Mouse (Mus musculus): ENCODE data around the gene BC004004. TPM values are rescaled to one million over a fixed set of nuclear protein-coding genes. Genes with fewer than 3 reads are reported as not detected.
A peak's percentile ranks its signal among the peaks of the same experiment; 100 is the strongest.
"Not testable (repeated sequence)": the region's sequence is repeated elsewhere in the genome, so short reads cannot be mapped to it uniquely, and the experiment has no call there.

Gene BC004004
- total RNA-seq (2021) = 10 to 100 TPM; 84.9 to 94.4 TPM
- long read RNA-seq, transcript BC004004-201 (9 exons, 2,812 nt) = major isoform, 41 of 49 reads
- long read RNA-seq, partial matches to known transcripts = 2 of 49 reads
- long read RNA-seq, other reads (novel, unspliced or antisense) = 6 of 49 reads

GRCm38 (mm10) chr17:29268682-29269348, at the start of gene BC004004:
BC004004 (plus strand) TSS chr17:29268788.
- peak; percentile 93 to 96 for DNase-seq (ENCODE audit: low spot score in 2 of 2)

GRCm38 (mm10) chr17:29220631-29221030, 48.0 kb upstream of the BC004004 start:
- no peak for DNase-seq (ENCODE audit: low spot score in 2 of 2)

- no peak for DNase-seq (ENCODE audit: low spot score in 2 of 2)
Measured at GRCm38 (mm10) chr17:29231109-29231508, 37.5 kb upstream of the BC004004 start.

- DNase-seq (ENCODE audit: low spot score in 2 of 2) = no peak
Measured at GRCm38 (mm10) chr17:29236111-29236510, 32.5 kb upstream of the BC004004 start.

GRCm38 (mm10) chr17:29237267-29237771, 31.3 kb upstream of the BC004004 start:
- no peak for DNase-seq (ENCODE audit: low spot score in 2 of 2)

DNA sequence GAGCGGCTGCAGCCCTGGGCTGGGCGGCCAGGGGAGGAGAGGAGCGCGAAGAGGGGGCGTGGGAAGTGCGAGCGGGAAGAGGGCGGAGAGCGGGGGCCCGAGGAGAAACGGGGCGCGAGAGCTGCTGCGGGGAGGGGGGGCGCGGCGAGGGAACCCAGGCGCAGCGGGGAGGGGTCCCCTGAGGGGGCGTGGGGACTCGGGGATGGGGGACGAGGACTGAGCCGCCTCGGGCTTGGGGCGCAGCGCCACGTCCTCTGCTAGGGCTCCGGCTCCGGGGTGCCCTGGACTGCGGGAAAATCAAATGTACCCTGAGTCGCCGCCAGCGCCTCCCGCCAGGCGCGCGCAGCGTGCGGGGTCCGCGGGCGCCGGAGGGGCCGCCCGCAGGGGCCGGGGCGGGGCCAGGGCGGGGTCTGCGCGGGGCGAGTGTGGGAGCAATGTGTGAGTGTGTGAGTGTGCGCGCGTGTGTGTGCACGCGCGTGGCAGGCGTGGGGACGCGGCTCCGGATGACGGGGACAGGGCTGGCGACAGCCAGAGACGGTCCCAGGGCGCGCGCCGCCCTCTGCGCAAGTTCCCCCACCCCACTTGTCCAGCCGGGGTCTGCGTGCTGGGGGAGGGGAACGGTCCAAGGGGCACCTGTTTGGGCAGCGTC, 30.7 kb upstream of the BC004004 start, which contains the start of gene Cpne5:
TSS of gene Cpne5 (minus strand) at position 396 of the 649 bp plus-strand sequence.
- DNase-seq (ENCODE audit: low spot score in 2 of 2) = peak in 1 of 2 experiments; percentile 49

DNA sequence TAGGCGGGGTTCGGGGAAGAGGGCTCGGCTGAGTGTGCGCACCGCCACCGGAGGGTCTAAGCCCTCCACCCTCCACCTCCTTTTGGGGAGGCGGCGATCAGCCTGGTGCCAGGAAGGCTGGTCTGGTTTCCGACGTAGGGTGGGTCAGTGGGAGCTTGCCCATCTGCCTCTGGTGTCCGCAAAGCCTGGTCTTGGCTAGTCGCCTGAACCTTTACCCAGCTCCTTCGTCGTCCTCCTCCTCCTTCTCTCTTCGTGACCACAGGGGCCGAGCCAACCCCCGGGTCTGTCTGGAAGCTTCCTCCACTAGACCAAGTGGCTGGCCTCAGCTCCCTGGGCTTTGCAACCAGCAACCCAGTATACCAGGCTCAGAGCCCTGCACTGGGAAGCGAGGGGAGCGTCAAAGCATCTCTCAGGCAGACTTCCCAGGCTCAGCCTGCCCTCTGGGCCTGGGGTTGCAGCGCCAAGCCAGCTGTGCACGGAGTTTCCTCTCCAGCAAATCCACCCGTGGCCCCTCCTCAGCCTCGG, 30.1 kb upstream of the BC004004 start:
- no peak for DNase-seq (ENCODE audit: low spot score in 2 of 2)

DNA sequence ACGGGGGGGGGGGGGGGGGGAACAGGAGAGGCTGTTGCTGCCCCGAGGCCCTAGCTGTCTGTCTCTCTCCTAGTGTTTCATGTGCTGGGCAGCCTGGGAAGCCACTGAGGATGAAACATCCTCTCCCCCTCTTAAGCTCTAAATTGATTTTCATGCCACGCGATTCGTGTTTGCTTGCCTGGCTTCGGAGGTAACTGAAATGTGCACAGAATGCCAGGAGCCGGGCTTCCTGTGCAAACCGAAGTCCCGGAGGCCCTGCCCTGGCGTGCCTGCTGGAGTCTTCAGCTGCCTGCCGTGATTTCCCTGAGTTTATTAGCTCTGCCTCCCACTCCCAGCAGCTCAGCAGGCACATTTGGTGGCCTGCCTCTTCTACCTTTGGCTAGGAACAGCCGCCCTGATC, 23.7 kb upstream of the BC004004 start:
- no peak for DNase-seq (ENCODE audit: low spot score in 2 of 2)

DNA sequence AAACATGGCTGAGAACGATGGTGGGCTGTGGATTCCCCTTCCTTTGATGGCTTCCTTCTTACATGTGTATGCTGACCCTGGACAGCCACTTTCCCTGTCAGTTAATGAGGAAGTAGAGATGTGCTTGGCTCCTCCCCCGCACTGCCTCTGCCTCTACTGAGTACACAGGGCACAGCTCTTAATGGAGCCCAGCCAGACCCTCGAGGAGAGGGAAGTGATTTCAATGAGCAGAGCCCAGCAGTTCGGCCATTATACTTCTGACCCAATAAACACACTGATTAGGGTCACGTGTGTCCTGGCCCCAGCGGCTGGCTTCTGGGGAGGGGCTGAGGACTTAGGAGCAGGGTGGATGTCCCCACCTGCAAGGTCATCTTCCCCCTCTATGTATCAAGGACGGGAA, 22.9 kb upstream of the BC004004 start:
- no peak for DNase-seq (ENCODE audit: low spot score in 2 of 2)

DNA sequence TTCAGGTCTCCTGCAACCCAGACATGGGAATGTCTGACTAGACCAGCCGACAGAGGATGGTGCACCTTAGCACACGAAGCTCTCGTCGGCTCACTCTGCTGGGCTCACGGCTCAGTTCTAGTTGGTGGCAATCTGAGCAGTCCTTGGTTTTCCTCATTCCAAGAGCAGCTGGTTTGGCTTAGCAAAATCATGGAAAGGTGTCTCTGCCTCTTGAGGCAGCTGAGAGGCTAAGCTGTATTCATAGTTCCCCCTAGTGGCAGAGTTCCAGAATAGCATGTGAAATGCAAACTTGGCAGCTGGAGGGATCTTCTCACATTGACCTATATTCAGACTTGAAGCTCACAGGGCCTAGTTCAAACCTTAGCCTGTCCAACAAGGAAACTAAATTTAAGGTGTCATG, 22.0 kb upstream of the BC004004 start:
- peak in 1 of 2 experiments; percentile 51 for DNase-seq (ENCODE audit: low spot score in 2 of 2)

- DNase-seq (ENCODE audit: low spot score in 2 of 2) = no peak
Measured at GRCm38 (mm10) chr17:29247881-29248280, 20.7 kb upstream of the BC004004 start.

- DNase-seq (ENCODE audit: low spot score in 2 of 2) = no peak
Measured at GRCm38 (mm10) chr17:29249512-29249911, 19.1 kb upstream of the BC004004 start.

GRCm38 (mm10) chr17:29251006-29251405, 17.6 kb upstream of the BC004004 start:
- DNase-seq (ENCODE audit: low spot score in 2 of 2) = peak in 1 of 2 experiments; percentile 35

- DNase-seq (ENCODE audit: low spot score in 2 of 2) = no peak
Measured at GRCm38 (mm10) chr17:29251608-29252390, 16.8 kb upstream of the BC004004 start.

GRCm38 (mm10) chr17:29253236-29253635, 15.4 kb upstream of the BC004004 start:
- DNase-seq (ENCODE audit: low spot score in 2 of 2) = no peak

DNA sequence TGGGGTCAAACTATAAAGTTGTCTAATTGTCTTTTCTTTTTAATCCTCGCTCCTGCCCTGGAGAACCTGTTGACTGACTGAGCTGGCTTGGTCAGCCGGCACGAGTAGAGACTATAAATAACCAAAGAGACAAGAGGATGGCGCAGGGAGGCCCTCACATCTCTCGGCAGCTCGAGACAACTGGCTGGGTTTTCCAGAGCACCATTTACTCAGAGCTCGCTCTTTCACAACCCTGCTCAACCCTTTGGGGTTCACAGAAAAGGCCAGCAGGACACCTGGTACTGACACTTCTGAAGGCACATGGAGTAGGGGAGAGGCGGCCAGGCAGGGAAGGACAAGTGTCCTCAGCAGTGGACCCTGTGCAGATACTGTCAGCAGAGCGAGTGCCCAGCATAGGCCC, 14.9 kb upstream of the BC004004 start:
- no peak for DNase-seq (ENCODE audit: low spot score in 2 of 2)

DNA sequence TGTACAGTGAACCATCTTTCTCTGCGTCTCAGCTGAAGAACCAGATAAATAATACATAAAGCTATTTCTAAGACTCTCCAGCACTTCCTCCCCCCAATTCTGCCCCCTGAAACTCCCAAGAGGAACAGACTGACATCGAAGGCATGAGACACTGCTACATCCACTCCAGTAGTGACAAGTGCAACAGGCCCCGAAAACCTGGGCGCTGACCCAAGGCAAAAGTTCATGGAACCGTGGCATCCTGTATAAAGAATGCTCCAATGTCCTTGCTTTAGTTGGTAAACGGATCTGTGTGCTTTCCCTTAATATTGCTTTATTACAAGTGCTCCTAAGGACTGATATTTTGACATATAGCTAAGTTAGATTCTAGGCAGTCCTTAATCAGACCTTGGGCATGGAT, 13.8 kb upstream of the BC004004 start:
- DNase-seq (ENCODE audit: low spot score in 2 of 2) = not testable (repeated sequence)

- DNase-seq (ENCODE audit: low spot score in 2 of 2) = no peak
Measured at GRCm38 (mm10) chr17:29256507-29256906, 12.1 kb upstream of the BC004004 start.

DNA sequence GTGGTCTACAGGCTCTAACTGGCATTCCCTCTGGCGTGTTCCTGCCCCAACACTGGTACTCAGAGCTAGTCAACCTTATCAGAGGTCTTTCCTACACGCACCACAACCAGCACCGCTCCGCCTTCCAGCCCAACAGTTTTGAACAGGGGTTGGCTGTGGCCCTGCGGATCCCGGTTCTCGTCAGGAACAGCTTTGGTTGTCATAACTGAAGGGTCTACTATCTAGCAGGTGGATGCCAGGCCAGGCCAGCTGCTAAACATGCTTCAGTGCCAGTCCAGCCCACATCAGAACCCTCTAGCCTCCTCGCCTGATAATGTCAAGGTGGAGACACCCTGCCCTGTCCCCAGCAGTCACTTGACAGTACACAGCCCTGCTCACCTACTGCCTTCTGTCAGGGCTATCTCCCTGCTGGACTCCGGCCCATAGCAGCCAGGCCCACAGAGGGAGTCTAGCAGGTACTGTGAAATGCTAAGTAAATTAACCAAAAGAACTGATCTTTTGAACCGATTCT, 11.5 kb upstream of the BC004004 start:
- DNase-seq (ENCODE audit: low spot score in 2 of 2) = no peak

- no peak for DNase-seq (ENCODE audit: low spot score in 2 of 2)
Measured at GRCm38 (mm10) chr17:29258025-29258558, 10.5 kb upstream of the BC004004 start.

- DNase-seq (ENCODE audit: low spot score in 2 of 2) = no peak
Measured at GRCm38 (mm10) chr17:29258921-29259320, 9.7 kb upstream of the BC004004 start.
